Mouse (Mus musculus) bone marrow macrophage, adult 2 months (primary cell): ENCODE measurements around the gene 4932438H23Rik.

Experiments
- CTCF ChIP-seq: IDR thresholded peaks from 2 replicates; pipeline ENCODE4 v1.5.1; 2012; ENCODE audit warnings: low read depth, mild to moderate bottlenecking, low read length, moderate library complexity
- POLR2A ChIP-seq: IDR thresholded peaks from 2 replicates; pipeline ENCODE4 v1.6.1; 2012; ENCODE audit warnings: mild to moderate bottlenecking, low read depth, low read length, borderline replicate concordance

DNA sequence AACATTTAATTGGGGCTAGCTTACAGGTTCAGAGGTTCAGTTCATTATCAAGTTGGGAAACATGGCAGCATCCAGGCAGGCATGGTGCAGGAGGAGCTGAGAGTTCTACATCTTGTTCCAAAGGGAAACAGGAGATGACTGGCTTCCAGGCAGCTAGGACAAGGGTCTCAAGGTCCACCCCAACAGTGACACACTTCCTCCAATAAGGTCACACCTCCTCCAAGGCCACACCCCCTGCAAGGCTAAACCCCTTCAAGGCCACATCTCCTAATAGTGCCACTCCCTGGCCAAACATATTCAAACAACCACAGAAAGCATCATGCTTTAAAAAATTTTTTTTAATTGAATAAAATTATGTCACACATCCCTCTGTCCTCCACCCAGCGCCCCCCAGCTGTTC, 28.9 kb upstream of the 4932438H23Rik start:
- TF ChIP-seq CTCF = no peak
- TF ChIP-seq POLR2A = no peak
